Mouse (Mus musculus): ENCODE measurements around the gene Nifk.

- TF ChIP-seq CTCF (IDR thresholded peaks at IDR 0.05; ENCODE audit: control insufficient read depth, insufficient read depth, insufficient read length) (no peak), CEBPB (IDR thresholded peaks at IDR 0.05; ENCODE audit: low read depth) (no peak), USF1 (IDR thresholded peaks at IDR 0.05; ENCODE audit: low read depth) (no peak), MAX (IDR thresholded peaks at IDR 0.05) (no peak), MYOD1 (IDR thresholded peaks at IDR 0.05; ENCODE audit: control insufficient read depth, insufficient read length, low read depth) (no peak), MYOG (IDR thresholded peaks at IDR 0.05; ENCODE audit: control insufficient read depth, extremely low read depth, insufficient read length) (no peak), FOSL1 (IDR thresholded peaks at IDR 0.05; ENCODE audit: insufficient read depth, low read length, poor library complexity, severe bottlenecking) (no peak)
Measured at GRCm38 (mm10) chr1:118343649-118344435, 22.2 kb downstream of the Nifk start.
